Mouse (Mus musculus): ENCODE results near the gene Pbx4.

- no peak for TF ChIP-seq CTCF (IDR thresholded peaks at IDR 0.05; ENCODE audit: borderline replicate concordance, insufficient read depth, low read depth, low read length)
- TF ChIP-seq POLR2A (IDR thresholded peaks at IDR 0.05; ENCODE audit: borderline replicate concordance, insufficient read depth, low read length) = no peak
Measured at GRCm38 (mm10) chr8:69805086-69805485, 27.2 kb upstream of the Pbx4 start.

Data from cerebellum, adult 2 months (tissue).